Mouse (Mus musculus): Measurements from ENCODE around the gene Fgf15.

- no peak for TF ChIP-seq TAL1 (IDR thresholded peaks at IDR 0.05; ENCODE audit: low read length)
- no peak for TF ChIP-seq GATA1 (IDR thresholded peaks at IDR 0.05; ENCODE audit: low read length)
Measured at GRCm38 (mm10) chr7:144935563-144935962, 39.2 kb downstream of the Fgf15 start.
